Mouse (Mus musculus): ENCODE results near the gene Slc44a5.

DNA sequence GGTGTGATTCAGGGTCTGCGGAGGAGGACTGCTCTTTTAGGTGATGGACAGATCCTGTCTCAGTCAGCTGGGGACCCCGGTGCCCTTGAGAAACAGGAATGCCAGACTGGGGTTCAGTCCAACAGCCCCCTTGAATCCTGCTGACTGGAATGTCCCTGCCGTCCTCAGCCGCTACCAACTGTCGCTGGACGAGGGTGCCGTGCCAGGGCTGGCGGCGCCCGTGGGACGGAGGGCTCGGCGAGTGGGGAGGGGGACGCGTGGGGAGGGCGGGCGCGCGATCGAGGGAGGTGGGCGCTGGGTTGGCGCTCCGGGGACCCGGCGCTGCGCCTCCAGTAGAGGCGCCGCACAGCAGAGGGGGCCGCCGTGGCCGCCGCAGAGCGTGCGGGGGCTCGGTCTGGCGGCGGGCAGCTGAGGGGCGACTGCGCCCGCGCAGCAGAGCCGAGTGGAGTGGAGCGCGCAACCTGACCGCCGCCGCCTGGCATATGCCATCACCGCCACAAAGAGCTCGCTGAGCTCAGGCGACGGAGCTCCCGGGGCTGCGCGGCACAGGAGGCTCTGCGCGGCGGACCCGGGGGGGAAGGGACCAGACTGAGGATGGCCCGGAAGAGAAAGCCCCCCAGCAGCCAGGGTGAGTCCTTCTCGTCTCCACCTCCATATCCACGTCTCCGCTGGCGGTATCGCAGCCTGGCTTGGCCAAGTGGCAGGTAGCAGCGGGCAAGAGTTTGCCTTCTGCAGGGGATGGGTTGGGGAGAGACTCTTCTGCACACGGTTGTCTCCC lies at the start of gene Slc44a5:
- TF ChIP-seq POLR2A (IDR thresholded peaks at IDR 0.05; ENCODE audit: borderline replicate concordance, low read depth, low read length) (no peak), CTCF (IDR thresholded peaks at IDR 0.05; ENCODE audit: low read depth, low read length) (no peak)
